Mouse (Mus musculus): ENCODE results near the gene Cox19. TPM values are rescaled to one million over a fixed set of nuclear protein-coding genes. Genes with fewer than 3 reads are reported as not detected.

The Cox19 gene
- polyA plus RNA-seq, 1 experiment from 2014 or later: 118 TPM

DNA sequence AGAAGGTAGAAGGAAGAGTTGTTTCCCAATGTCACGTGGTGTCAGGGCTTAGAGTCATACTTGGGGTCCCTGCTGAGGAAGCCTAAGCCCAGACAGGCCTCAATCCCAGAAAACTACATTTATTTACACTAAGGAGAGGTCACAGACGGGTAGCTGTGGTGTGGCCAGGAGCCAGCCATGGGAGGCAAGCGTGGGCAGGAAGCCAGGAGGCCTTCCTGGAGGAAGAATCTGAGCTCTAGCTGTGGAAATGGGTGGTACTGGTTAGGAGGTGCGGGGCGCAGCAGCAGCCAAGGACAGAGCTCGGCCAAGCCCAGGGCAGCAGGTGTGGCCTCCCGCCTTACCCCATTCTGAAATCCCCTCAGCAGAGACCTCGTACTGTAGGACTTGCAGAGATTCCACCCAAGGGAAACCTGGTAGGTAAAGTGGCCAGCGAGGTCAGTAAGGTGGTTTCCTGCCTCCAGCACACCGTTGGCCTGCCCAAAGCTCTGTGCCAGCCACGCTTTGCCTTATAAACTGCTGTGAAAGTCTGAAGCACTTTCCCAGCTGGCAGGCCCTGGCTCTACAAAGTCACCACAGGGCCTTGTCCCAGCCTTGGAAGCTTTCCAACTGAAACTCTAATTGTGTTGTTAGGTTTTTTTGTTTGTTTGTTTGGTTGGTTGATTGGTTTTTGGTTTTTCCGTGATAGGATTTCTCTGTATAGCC is 36.1 kb downstream of the Cox19 start:
- Histone ChIP-seq H3K4me1 (replicated peaks) (no peaks in the 10 kb centered on the region), H3K4me3 (replicated peaks) (no peak overlapping the region), H3K4me2 (no peak overlapping the region), H3K27ac (no peak overlapping the region), H3K9me3 (no peaks in the 10 kb centered on the region), H3K27me3 (no peaks in the 10 kb centered on the region), H3K36me3 (no peaks in the 10 kb centered on the region), H3K9ac (replicated peaks) (no peak overlapping the region)
- WGBS: 82% methylated on average over 12 of the region's 12 CpGs
- ATAC-seq (ENCODE audit: insufficient number of reproducible peaks, insufficient read depth, low FRiP score, low TSS enrichment, low read depth): no peak

DNA sequence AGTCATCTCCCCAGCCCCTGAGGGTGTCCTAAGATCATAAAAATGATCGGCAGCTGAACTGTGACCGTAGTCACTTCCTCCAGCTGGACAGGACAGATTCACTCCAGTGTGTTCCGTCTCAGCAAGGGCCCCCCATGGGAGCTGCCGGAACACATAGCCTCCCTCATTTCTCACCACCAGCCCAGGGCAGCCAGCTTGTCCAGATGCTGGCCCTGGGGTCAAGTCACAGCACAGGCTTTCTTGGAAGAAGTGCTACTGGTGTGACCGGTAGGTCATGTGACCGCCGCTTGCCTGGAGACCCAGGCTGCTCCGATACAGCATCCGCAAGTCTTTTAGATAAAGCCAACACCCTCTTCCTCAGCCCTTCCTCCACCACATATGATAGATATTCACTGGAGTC is 37.7 kb downstream of the Cox19 start:
- Histone ChIP-seq H3K27ac (no peak overlapping the region), H3K36me3 (no peaks in the 10 kb centered on the region), H3K4me3 (replicated peaks) (no peak overlapping the region), H3K4me2 (no peak overlapping the region), H3K27me3 (no peaks in the 10 kb centered on the region), H3K9me3 (no peaks in the 10 kb centered on the region), H3K4me1 (replicated peaks) (no peaks in the 10 kb centered on the region), H3K9ac (replicated peaks) (no peak overlapping the region)
- ATAC-seq (ENCODE audit: insufficient number of reproducible peaks, insufficient read depth, low FRiP score, low TSS enrichment, low read depth): no peak
- 75% methylated on average over 9 of the region's 9 CpGs for WGBS

DNA sequence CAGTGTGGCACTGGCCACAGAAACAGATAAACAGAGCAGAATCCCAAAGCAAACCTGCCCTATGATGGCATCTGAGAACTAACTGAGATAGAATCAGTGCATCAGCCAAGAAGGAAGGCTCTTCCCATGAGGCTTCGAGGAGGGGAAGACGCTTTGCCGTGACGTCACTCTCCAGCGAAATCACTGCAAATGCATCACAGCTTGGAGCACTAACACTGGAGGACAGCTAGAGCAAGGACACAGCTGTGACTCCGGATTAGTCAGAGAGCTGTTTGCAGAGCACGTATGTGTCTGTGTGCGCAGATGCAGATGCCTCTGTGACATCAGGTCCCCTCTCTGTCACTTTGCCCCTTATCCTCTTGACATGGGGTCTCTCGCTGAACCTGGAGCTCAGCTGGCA is 39.4 kb downstream of the Cox19 start:
- Histone ChIP-seq H3K4me2 (no peak overlapping the region), H3K9ac (replicated peaks) (no peak overlapping the region), H3K27ac (no peak overlapping the region), H3K27me3 (no peaks in the 10 kb centered on the region), H3K9me3 (no peaks in the 10 kb centered on the region), H3K36me3 (no peaks in the 10 kb centered on the region), H3K4me1 (replicated peaks) (no peaks in the 10 kb centered on the region), H3K4me3 (replicated peaks) (no peak overlapping the region)
- 93% methylated on average over 9 of the region's 9 CpGs for WGBS
- no peak for ATAC-seq (ENCODE audit: insufficient number of reproducible peaks, insufficient read depth, low FRiP score, low TSS enrichment, low read depth)

DNA sequence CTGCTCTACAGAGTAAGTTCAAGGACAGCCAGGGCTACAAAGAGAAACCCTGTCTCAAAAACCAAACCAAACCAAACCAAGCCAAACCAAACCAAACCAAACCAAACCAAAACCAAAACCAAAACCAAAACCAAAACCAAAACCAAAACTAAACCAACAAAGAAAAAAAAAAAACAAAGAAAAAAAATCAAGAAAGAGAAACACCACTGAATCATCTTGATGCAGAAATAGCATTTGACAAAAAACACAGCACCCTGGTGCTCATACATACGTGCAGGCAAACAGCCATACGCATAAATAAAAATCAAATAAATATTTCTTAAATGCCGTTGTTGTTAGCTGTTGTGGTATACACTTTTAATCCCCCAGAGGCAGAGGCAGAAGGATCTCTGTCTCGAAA is 40.7 kb downstream of the Cox19 start:
- H3K4me2 ChIP-seq: no peak overlapping the region
- no peaks in the 10 kb centered on the region for H3K4me1 ChIP-seq (replicated peaks)
- no peak for ATAC-seq (ENCODE audit: insufficient number of reproducible peaks, insufficient read depth, low FRiP score, low TSS enrichment, low read depth)
- H3K27ac ChIP-seq: no peak overlapping the region
- no peak overlapping the region for H3K4me3 ChIP-seq (replicated peaks)
- no peaks in the 10 kb centered on the region for H3K9me3 ChIP-seq
- H3K27me3 ChIP-seq: no peaks in the 10 kb centered on the region
- H3K9ac ChIP-seq (replicated peaks): no peak overlapping the region
- no peaks in the 10 kb centered on the region for H3K36me3 ChIP-seq
- 91% methylated on average over 4 of the region's 4 CpGs for WGBS

DNA sequence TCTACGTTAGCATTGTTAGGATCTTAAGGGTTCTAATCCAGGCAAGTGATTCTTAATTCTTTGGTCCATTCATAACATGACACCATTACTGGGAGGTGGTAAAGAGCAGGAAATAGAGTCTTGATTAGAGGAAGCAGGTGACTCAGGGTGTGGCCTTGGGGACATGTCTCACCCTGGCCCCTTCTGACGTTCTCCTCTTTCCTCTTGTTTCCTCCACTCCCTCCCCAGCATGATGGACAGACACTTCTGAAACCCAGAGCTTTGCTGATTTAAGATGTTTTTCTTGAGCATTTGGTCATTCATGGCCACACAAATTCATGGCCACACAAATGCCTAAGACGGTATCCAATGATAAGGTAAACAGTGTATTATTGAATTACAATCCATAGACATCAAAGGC is 41.3 kb downstream of the Cox19 start:
- Histone ChIP-seq H3K9ac (replicated peaks) (no peak overlapping the region), H3K9me3 (no peaks in the 10 kb centered on the region), H3K4me2 (no peak overlapping the region), H3K27me3 (no peaks in the 10 kb centered on the region), H3K4me1 (replicated peaks) (no peaks in the 10 kb centered on the region), H3K27ac (no peak overlapping the region), H3K36me3 (no peaks in the 10 kb centered on the region), H3K4me3 (replicated peaks) (no peak overlapping the region)
- 79% methylated on average over 3 of the region's 3 CpGs for WGBS
- no peak for ATAC-seq (ENCODE audit: insufficient number of reproducible peaks, insufficient read depth, low FRiP score, low TSS enrichment, low read depth)

DNA sequence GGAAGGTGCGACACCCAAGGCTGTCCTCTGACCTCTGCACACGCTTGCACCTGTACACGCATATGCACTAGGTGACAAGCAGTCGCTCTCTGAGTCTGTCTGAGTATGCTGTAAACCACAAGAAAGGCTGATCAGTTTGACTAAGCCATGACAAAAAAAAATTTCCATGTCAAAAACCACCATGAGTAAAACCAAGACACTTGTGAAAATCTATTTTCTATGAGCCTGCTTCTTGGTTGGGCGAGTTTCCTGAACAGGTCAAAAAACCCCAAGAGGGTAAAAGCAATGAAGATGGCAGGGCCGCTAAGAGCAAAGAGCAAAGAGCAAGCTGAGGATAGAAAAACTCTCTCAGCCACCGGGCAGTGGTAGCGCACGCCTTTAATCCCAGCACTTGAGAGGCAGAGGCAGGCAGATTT is 47.6 kb downstream of the Cox19 start:
- no peak overlapping the region for H3K27ac ChIP-seq
- H3K4me1 ChIP-seq (replicated peaks): no peaks in the 10 kb centered on the region
- H3K27me3 ChIP-seq: 0 out of 2 replicates have a peak, but pooled peaks cover 4% of the 10 kb centered on the region
- 89% methylated on average over 9 of the region's 9 CpGs for WGBS
- H3K4me3 ChIP-seq (replicated peaks): no peak overlapping the region
- no peak overlapping the region for H3K9ac ChIP-seq (replicated peaks)
- ATAC-seq (ENCODE audit: insufficient number of reproducible peaks, insufficient read depth, low FRiP score, low TSS enrichment, low read depth): no peak
- no peaks in the 10 kb centered on the region for H3K9me3 ChIP-seq
- no peak overlapping the region for H3K4me2 ChIP-seq
- H3K36me3 ChIP-seq: no peaks in the 10 kb centered on the region

DNA sequence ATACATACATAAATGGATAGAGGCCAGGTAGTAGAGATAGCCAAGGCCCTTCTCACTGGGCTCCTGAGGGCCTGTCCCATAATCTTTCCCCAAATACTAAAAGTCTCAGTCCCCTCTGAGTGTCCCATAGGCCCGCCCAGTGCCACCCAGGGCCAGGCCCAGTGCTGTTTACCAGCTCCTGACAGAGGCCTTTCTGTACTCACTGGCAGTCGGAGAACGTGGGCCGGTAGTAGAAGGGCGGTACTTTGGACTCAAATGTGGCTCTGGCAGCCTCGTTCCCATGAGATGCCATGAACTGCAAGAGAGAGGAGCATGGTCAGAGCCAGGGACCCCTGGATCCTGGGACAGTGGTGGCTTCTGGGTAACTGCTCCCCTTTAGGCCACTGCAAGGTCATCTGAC is 49.1 kb downstream of the Cox19 start:
- ATAC-seq (ENCODE audit: insufficient number of reproducible peaks, insufficient read depth, low FRiP score, low TSS enrichment, low read depth): no peak
- 87% methylated on average over 6 of the region's 6 CpGs for WGBS

DNA sequence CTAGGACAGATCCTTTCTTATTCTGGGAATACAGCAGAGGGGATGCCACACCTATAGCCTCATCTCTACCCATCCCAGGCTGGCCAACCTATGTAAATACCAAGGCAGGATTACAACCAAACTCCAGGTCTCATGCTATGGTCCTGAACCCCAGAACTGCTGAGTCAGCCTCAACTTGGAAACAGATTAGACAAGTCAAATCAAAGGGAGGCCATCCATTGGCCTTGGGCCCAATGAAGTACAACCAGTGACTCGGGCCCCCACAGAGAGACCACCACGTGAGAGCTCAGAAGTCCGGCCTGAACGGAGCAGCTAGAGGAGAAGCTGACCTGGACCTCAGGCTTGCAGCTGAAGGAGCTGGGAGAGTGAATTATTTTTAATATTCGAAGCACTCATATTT is 53.5 kb downstream of the Cox19 start:
- 87% methylated on average over 5 of the region's 5 CpGs for WGBS
- no peak for ATAC-seq (ENCODE audit: insufficient number of reproducible peaks, insufficient read depth, low FRiP score, low TSS enrichment, low read depth)

More for the DNA sequence above, 49.1 kb downstream of the Cox19 start:
- no peak overlapping the region for H3K4me2 ChIP-seq
- H3K27ac ChIP-seq: no peak overlapping the region
- H3K4me3 ChIP-seq (replicated peaks): no peak overlapping the region
- no peaks in the 10 kb centered on the region for H3K9me3 ChIP-seq
- H3K9ac ChIP-seq (replicated peaks): no peak overlapping the region
- H3K4me1 ChIP-seq (replicated peaks): no peaks in the 10 kb centered on the region
- H3K27me3 ChIP-seq: 0 out of 2 replicates have a peak, but pooled peaks cover 4% of the 10 kb centered on the region
- no peaks in the 10 kb centered on the region for H3K36me3 ChIP-seq

DNA sequence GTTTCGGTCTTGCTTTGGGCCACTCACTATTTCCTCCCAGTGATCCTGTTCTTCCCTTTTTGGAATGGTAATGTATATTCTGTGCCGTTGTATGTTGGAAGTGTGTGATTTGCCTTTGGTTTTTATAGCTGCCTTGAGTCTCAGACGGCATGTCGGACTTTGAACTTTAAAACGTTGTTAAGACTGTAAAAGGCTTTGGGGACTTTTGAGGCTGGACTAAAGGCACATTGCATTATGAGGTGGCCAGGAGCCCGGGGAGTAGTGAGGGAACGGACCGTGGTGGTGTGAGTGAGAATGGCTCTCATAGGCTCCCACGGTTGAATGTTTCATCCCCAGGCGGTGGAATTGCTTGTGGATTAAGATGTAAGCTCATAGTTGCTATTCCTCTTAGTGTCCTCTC is 54.1 kb downstream of the Cox19 start:
- Histone ChIP-seq H3K9ac (replicated peaks) (no peak overlapping the region), H3K4me1 (replicated peaks) (no peaks in the 10 kb centered on the region), H3K27me3 (0 out of 2 replicates have a peak, but pooled peaks cover 4% of the 10 kb centered on the region), H3K36me3 (no peaks in the 10 kb centered on the region), H3K4me3 (replicated peaks) (no peak overlapping the region), H3K9me3 (no peaks in the 10 kb centered on the region), H3K27ac (no peak overlapping the region), H3K4me2 (no peak overlapping the region)
- no peak for ATAC-seq (ENCODE audit: insufficient number of reproducible peaks, insufficient read depth, low FRiP score, low TSS enrichment, low read depth)
- WGBS: 77% methylated on average over 10 of the region's 10 CpGs

More for the DNA sequence above, 53.5 kb downstream of the Cox19 start:
- no peak overlapping the region for H3K4me2 ChIP-seq
- no peaks in the 10 kb centered on the region for H3K9me3 ChIP-seq
- no peak overlapping the region for H3K9ac ChIP-seq (replicated peaks)
- 0 out of 2 replicates have a peak, but pooled peaks cover 4% of the 10 kb centered on the region for H3K27me3 ChIP-seq
- no peak overlapping the region for H3K4me3 ChIP-seq (replicated peaks)
- no peaks in the 10 kb centered on the region for H3K36me3 ChIP-seq
- H3K27ac ChIP-seq: no peak overlapping the region
- no peaks in the 10 kb centered on the region for H3K4me1 ChIP-seq (replicated peaks)

DNA sequence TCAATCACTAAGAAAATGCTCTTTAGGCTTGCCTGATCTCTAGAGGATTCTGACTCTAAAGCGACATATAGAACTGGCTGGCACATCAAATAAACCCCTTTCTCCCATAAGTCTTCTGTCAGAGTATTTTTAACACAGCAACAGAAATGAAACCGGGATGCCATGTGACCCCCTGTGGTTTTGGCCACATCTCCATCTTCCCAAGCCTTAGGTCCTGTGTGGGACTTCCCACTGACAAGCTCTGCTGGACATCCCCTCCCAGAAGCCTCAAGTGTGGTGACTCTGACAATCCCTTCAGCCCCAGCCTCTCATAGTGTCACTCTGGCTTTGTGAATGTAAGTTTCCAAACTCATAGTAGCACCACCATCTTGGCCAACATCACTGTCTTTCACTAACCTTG is 57.1 kb downstream of the Cox19 start:
- Histone ChIP-seq H3K4me3 (replicated peaks) (no peak overlapping the region), H3K27ac (no peak overlapping the region)

DNA sequence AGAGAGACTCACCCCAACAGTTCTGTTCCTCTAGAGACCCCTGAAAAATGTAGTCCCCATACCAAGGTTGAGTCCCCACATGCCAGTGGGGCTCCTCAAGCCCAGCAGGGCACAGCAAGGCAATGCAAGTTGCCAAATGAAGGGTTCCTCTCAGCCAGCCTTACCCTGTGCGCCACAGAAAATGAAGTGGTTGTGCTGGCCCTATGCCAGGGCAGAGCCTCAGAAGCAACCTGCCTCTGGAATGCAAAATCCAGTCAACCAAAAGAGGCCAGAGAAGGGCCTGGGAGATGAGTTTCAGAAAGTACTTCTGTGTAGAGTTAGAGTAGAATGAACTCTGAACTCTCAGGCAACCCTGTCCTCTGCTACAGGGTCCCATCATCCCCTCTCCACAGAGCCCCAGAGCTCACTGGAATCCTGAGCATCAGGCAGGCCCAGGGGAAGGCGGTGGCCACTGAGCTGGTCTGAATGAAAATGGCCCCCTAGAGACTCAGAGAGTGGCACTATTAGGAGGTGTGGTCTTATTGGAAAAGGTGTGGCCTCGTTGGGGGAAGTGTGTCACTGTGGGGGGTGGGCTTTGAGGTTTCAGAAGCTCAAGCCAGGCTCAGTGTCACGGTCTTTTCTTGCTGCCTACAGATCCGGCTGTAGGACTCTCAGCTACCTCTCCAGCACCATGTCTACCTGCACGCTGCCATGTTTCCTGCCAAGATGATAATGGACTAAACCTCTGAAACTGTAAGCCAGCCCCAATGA is 59.2 kb downstream of the Cox19 start:
- no peak overlapping the region for H3K4me3 ChIP-seq (replicated peaks)
- H3K4me2 ChIP-seq: no peak overlapping the region
- no peaks in the 10 kb centered on the region for H3K27me3 ChIP-seq
- no peaks in the 10 kb centered on the region for H3K9me3 ChIP-seq
- WGBS: 72% methylated on average over 6 of the region's 6 CpGs
- H3K9ac ChIP-seq (replicated peaks): no peak overlapping the region
- H3K27ac ChIP-seq: no peak overlapping the region
- no peak for ATAC-seq (ENCODE audit: insufficient number of reproducible peaks, insufficient read depth, low FRiP score, low TSS enrichment, low read depth)
- H3K4me1 ChIP-seq (replicated peaks): no peaks in the 10 kb centered on the region
- H3K36me3 ChIP-seq: no peaks in the 10 kb centered on the region

More for the DNA sequence above, 57.1 kb downstream of the Cox19 start:
- 0 out of 2 replicates have a peak, but pooled peaks cover 1% of the 10 kb centered on the region for H3K27me3 ChIP-seq
- WGBS: 66% methylated on average over 2 of the region's 2 CpGs
- no peak overlapping the region for H3K9ac ChIP-seq (replicated peaks)
- no peak for ATAC-seq (ENCODE audit: insufficient number of reproducible peaks, insufficient read depth, low FRiP score, low TSS enrichment, low read depth)
- no peak overlapping the region for H3K4me2 ChIP-seq
- no peaks in the 10 kb centered on the region for H3K4me1 ChIP-seq (replicated peaks)
- H3K36me3 ChIP-seq: no peaks in the 10 kb centered on the region
- no peaks in the 10 kb centered on the region for H3K9me3 ChIP-seq

Data from limb, embryonic 12.5 days (tissue).